Mouse (Mus musculus) E14TG2a.4 (cell line): ENCODE data around the gene Cd38.

Experiments used
- CTCF ChIP-seq: conservative IDR thresholded peaks from 2 replicates; pipeline ENCODE4 v1.5.1; 2014; ENCODE audit warnings: low read length
- NANOG ChIP-seq: IDR thresholded peaks from 2 replicates; pipeline ENCODE4 v1.6.1; 2014; ENCODE audit warnings: borderline replicate concordance, low read length, mixed read lengths
- POU5F1 ChIP-seq: IDR thresholded peaks from 2 replicates; pipeline ENCODE4 v1.6.1; 2014; ENCODE audit warnings: low read length, borderline replicate concordance

DNA sequence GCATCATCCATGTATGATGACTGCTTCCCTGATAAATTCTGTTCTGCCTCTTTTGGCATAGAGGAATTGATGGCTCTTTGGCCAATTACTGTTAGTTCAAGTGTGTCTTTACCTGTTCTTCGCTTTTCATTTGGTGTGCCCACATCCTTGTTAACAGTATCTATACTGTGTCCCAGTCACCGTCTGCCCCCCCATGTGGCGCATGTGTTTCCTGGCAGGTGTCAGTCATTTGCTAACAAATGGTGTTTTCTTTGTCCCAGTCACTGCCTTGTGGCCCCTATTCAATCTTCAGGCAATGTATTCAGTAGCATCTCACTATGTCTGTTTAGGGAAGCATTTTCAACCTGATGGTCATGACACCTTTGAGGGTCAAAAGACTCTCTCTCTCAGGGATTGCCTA lies 92.7 kb downstream of the Cd38 start:
- TF ChIP-seq CTCF (no peak), POU5F1 (no peak), NANOG (no peak)
